Mouse (Mus musculus) liver (tissue): ENCODE results near the gene Fstl3.

Experiments used
- DNase-seq: peaks from one replicate; pipeline ENCODE4 v3.0.0-alpha.2; 2020; ENCODE audit warnings: mixed read lengths

The Fstl3 gene

DNA sequence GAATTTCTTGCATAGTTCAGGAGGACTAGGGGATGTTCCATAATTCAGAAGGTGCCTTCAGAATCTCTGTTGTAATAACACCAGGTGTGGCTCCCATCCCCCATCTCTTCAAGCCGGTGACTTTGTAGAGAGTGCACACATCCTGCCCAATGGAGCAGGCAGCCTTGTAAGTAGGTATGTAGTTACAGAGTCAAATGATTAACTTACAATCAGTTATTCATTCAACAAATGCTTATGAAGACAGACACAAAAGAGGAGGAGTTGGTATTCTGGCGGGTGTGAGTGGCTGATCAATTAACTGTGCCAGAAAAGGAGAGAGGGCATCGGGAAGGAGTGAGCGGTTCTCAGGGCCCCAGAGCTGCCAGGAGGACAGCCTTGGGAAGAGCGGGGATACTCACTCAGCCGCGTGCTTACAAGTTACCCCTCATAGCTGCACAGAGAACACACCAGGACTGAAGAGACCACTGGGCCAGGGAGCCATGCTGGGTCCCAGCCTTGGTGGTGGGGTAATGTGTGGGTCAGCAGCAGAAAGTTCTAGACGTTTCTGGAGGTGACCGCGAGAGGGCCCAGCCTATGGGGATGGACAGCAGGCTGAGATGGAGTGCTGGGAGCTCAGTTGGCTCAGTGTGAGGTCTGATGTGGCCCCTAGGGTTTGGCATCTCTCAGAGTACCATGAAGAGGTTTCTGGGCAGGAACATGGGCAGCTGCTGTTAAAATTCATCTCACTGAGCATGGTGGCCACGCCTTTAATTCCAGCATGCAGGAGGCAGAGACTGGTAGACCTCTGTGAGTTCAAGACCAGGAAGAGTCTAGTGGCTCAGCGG lies 38.8 kb downstream of the Fstl3 start:
- no peak for DNase-seq

DNA sequence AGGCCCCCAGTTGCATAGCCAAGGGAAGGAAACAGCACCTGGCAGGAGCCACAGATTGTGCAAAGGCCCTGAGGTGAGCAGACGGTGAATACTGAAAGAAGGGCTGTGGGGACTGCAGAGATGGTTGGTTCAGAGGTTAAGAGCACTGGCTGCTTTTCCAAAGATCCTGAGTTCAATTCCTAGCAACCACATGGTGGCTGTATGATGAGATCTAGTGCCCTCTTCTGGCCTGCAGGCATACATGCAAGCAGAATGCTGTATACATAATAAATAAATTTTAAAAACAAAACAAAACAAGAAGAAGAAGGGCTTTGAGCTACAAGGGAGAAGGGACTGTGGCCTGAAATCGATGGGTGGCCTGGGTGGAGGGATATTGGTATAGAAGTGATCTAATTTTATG lies 40.0 kb downstream of the Fstl3 start:
- no peak for DNase-seq

DNA sequence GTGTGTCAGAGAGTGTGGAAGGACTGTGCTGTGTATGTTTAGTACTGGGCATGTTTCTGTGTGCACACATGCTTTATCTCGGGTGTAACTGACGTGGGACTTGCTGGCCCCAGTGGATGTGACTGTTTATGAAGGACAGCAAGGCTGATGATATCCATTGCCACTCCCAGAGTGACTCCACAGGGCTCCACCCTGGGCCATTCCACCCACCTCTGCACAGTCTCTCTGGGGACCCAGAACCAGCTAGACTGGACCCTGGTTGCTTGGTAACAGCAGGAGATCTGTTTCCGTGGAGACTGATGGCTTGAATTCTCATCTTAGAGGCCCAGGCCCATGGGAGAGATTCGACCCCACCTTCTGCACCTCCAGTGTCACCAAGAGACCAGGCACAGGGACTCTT lies 41.2 kb downstream of the Fstl3 start:
- DNase-seq: no peak

DNA sequence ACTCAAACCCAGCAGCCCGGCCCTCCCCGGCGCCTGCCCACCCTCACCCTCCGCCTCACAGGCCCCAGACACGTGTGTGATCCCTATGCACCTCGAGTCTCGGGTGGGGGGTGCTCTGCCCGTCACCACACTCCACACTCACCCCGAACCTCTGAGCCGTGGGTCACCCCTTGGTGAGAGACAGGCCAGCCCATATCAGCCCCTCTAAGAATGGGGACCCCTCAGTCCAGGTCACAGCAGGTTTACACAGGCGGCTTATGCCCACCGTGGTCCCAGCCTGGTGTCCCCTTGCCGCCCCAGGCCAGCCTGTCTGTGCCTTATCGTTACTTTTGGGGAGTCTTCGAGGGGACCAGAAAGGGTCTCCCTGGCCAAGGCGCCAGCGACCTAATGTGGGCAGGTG lies 42.5 kb downstream of the Fstl3 start:
- DNase-seq: no peak

DNA sequence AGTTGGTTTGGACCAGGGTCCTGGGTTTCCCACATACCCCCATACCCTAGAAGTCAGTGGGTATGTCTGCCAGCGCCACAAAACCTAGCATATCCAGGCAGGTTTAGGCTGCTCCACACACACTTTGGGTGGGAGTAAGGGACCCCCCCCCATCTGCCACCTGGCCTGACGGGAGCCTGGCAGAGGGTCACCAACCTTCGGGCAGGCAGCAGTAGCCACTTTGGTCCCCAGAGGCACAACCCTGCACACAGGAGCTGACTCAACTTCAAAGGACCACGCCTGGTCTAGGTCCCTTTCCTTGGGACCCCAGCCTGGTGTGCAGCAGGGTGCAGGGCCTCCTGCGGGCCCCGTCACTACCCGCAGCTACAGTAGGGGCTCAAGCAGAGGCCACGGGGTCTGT lies 43.2 kb downstream of the Fstl3 start:
- DNase-seq: no peak

DNA sequence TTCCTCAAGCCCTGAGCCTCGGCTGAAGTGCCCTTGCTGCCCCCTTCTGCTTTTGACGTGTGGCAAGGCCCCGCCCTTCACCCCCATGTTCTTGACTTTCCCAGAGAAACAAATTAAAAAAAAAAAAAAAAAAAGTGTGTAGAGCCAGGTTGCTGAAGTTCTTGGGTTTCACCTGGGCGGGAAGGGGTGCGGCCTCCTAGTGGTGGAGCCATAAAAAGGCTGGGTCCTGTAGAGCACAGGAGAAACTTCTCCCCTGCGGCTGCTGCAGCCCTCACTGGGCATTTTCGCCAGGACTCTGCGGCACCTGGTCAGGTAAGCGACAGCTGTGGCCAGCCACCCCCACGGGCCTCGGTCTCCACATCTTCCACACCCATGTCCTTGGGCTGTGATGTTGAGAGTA lies 43.7 kb downstream of the Fstl3 start, which contains the start of gene Misp:
TSS of gene Misp (plus strand) at position 208 of the 400 bp plus-strand sequence.
- no peak for DNase-seq

DNA sequence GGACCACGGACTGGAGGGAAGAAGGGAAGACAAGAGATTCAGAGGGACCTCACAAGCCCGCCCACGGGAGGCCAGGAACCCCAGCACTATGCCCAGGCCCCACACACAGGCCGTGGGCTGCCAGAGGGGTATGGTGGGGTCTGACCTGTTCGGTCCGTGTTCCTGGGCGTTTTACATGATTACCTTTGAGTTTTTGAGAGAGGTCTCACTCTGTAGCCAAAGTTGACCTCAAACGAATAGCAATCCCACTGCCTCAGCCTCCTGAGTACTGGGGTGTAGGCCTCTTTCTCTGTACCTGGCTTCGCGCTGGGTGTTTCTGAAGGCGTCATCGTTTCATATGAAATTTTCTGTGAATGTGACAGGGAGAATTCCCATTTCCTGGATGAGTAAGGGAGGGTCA lies 44.7 kb downstream of the Fstl3 start:
- DNase-seq: no peak

DNA sequence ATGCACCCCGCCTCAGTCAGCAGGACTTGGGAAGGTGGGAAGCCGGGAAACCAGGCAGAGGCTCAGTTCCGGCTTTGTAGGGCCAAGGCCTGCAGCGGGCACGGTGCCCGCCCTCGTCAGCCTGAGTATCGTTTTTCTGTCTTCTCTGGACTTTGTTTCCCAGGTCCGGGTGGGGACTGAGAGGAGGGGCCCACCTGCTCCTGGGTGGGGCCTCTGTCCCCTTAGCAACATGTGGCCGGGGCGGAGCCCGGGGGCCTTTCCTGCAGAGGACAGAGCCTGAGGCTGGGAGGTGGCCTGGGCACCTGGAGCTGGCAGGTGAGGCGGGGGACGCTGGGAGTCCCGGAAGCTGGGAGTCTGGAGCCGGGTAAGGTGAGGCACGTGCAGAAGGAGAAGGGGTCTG lies 45.3 kb downstream of the Fstl3 start:
- peak; percentile 43 for DNase-seq

DNA sequence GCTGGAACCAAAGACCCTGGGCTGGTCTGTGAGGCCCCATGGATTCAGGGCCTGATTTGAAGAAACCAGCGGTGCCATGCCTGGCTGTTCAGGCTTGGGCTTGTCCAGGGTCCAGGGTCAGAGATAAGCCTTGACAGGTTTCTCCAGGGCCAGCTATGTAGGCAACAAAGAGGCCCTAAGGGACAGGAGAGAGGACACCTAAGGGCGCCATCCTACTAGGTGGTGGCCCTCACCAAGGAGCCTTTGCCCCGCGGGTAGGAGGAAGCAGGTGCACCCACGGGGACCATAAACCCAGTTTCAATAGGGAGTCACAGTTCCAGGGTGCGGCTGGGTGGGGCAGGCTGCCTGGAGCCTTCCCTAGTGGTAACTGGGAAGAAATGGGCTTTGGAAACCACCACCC lies 45.9 kb downstream of the Fstl3 start:
- no peak for DNase-seq

DNA sequence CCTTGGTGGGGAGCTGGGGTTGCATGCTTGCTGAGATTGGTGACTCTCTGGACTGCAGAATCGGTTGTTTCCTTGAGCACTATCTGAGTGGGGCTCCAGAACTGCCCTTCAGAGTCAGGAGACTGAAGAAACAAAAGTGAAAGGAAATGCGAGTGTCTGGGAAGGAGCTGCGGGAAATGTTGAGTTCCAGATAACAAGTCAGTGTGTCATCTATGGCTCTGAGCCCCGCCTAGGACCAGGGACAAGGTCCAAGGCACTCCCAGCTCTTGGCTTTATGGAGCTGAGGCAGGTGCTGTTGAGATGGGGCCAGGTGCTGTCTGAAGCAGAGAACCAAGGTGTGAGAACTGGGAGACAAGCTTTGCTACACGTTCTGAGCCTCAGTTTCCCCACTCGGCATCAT lies 47.3 kb downstream of the Fstl3 start:
- DNase-seq: no peak

DNA sequence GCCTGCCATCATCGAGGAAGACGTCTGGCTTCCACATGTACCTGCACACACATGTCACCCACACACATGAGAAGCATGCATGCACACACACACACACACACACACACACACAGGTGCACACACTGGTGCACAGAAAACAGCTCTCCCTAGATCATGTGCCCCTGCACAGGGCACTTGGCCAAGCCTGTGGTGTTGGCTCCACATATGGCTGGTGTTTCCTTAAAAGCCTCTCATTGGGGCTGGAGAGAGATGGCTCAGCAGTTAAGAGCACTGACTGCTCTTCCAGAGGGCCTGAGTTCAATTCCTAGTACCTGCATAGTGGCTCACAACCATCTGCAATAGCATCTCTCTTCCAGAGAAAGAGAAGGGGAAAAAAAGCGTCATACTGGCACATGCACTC lies 54.5 kb downstream of the Fstl3 start:
- DNase-seq: no peak
